Mouse (Mus musculus) left cerebral cortex, adult 11 months (tissue): ENCODE measurements at regions not wholly inside any gene's neighbourhood (a gene's known extent, or its start where the extent isn't known, plus 50 kb on each side); places are given as distances from the start of the nearest gene placed in this dataset.

Experiments
- DNase-seq: peaks from one replicate; pipeline ENCODE4 v3.0.0; 2022; ENCODE audit warnings: low spot score

DNA sequence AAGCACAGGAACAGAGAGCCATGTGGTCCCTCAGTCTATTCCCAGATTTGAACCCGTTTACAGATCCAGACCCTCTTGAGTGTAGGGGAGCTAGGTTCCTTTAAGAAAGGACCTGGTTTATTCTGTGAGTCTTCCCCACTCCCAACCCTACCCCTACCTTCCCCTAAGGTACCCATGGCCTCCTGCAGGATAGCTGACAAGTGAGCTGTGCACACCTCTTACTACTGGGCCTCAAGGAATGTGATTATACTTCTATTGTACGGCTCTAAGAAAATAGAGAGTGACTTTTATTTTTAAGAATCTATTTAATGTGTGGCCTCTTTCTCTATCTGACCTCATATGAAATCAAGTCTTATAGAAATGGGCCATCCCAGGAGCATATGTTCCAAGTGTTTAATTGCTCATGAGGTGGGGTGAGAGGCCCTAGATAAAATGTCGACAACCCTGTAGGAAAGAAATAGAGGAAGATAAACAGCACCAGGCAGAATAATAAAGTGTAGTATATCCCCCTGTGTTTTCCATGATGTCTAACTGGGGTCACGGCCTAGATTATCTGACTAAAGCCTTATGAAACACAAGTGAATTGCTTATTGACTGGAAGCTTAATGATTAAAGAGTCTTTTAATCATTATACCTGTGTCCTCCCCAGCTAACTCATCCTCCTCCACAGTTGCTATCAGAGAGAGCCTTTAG, 145.7 kb upstream of the Cdh5 start:
- DNase-seq = no peak

GRCm38 (mm10) chr8:103964293-103964918, 137.0 kb upstream of the Cdh5 start:
- no peak for DNase-seq

- no peak for DNase-seq
Measured at GRCm38 (mm10) chr8:103969929-103970328, 131.5 kb upstream of the Cdh5 start.

DNA sequence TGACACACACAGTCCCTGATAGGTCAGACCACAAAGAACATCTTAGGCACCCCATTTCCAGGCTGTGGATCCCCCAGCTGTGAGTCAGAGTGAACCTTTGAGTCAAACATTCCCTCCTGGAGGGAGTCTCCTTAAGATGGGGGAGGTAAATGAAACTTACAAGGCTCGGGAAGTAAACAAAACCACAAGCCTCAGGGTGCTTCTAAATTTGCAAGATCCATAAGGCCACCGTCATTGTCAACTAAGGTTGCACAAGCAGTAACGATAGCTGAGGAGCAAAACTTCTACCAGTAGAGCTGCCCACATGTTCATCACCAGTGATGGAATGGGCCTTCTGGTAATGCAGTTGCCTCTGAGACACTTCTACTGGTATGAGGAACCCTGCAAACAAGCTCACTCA, 130.9 kb upstream of the Cdh5 start:
- no peak for DNase-seq

GRCm38 (mm10) chr8:103970966-103971365, 130.5 kb upstream of the Cdh5 start:
- no peak for DNase-seq

- DNase-seq = no peak
Measured at GRCm38 (mm10) chr8:103976488-103976887, 124.9 kb upstream of the Cdh5 start.

DNA sequence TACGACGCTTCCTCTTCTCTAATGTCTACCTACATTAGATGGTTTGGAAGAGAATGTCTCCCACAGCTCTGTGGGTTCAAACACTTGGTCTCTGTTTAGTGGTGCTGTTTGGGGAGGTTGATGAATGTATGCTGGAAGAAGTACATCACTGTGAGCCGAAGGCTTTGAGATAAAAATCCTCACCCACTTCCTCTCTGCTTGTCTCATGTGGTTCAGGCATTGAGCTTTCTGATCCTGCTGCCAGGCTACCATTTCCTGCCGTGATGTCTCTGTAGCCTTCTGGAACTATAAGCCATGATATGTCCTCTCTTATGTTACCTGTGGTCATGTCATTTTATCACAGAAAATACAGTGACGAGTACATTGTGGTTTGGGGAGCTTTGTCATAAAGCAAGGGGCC, 122.5 kb upstream of the Cdh5 start:
- no peak for DNase-seq

GRCm38 (mm10) chr8:103983860-103984594, 117.4 kb upstream of the Cdh5 start:
- no peak for DNase-seq

- no peak for DNase-seq
Measured at GRCm38 (mm10) chr8:103985640-103986039, 115.8 kb upstream of the Cdh5 start.

DNA sequence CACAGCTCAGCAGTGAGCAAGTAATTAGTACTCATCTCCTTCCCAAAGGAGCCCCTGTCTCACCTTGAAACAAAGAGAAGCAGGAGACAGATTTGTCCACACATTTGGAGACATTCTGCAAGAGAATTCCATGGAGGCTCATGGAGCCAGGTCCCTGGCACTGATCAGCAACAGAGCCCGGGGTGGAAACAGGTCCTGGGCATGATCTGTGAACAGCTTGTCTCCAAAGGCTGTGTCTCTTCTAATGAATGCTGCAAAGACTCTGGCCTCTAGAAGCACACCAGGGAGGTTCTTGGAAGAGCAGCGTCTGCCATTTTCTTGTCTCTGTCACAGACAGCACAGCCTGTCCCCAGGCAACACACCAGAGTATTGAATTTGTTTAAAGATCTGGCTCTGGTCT, 107.5 kb upstream of the Cdh5 start:
- DNase-seq = no peak

DNA sequence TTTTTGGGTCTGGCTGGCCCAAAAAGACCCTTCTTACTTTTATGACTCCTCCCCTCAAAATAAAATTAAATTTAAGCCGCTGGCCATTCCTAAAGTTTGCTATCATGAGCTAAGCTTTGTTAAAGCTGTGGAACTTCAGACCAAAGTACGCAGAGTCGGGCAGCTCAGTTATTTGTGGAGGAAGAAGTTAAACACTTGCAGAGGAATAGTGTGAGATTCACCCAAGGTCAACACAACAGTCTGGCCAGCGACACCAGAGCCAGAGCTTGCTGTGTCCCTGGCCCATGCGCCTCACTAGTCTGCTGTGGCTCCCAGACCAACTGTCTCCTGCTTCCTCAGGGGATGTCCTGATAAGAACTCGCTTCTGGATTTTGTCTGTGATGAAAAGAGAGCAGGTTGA, 103.3 kb upstream of the Cdh5 start:
- no peak for DNase-seq

- no peak for DNase-seq
Measured at GRCm38 (mm10) chr8:104007209-104007608, 94.2 kb upstream of the Cdh5 start.

- DNase-seq = no peak
Measured at GRCm38 (mm10) chr8:104008756-104009155, 92.7 kb upstream of the Cdh5 start.

DNA sequence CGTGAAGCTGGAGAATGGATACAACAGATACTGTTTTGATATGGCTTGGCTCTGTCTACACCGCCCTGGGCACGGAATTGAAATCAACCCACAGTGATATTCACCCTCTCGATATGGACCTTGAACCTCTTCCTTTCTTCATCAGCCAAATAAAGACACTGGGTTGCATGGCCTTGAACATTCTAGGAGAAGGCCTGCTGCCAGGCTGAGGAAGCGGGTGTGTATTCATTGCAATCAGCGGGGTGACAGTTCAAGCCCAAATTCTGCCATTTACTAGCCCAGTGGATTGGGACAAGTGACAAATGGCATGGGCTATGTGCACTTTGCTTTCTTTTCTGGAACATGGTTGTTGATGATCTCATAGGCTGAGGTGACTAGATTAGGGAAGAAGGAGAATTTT, 92.1 kb upstream of the Cdh5 start:
- no peak for DNase-seq

- no peak for DNase-seq
Measured at GRCm38 (mm10) chr8:104022231-104022630, 79.2 kb upstream of the Cdh5 start.

GRCm38 (mm10) chr8:104022691-104023509, 78.5 kb upstream of the Cdh5 start:
- DNase-seq = no peak

DNA sequence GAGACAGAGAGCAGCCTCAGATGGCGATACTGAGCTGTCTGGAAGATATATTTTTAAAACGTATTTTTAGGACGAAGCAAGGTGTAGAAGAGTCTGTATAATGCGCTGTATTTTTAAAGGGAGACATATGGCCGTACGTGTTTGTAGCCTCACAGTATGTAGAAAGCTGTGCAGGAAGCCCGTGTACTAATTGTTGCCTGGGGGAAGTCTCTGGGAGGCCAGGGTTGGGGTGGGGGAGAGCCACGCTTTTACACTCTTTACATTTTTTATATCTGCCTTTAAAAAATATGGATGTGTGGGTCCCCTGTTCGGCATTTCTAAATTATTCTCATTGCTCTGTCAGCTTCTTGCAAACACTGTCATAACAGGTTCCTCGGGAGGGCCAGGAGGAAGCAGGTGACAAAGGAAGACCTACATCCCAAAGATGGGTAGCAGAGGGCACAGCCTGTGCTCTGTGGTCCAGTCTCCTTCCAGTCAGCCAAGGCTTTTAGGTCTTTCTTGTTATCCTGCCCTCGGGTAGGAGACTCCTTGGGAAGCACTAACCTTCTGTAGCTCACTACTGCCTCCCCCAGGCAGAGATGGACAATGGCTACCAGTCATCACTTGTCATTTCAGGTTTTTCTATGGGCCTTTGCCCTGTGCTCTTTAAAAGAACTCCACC, 74.1 kb upstream of the Cdh5 start:
- no peak for DNase-seq

DNA sequence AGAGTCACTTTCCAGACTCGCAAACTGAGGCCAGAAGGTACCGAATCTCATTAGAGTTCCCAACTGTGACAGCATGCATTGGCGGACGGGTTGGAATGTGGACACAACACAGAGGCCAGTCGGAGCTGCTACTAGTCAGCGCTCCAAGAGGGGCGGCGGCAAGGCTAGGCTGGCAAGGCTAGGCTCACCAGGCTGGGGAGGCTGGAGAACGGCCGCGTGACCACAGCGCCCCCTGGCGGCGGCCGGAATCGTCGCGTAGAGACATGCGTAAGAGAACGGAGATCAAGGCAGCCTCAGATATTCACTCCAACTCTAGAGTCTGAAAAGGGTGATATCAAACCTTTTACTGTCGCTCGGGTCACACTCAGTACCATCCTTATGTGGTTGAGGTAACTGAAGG, 72.8 kb upstream of the Cdh5 start:
- DNase-seq = peak; percentile 61

DNA sequence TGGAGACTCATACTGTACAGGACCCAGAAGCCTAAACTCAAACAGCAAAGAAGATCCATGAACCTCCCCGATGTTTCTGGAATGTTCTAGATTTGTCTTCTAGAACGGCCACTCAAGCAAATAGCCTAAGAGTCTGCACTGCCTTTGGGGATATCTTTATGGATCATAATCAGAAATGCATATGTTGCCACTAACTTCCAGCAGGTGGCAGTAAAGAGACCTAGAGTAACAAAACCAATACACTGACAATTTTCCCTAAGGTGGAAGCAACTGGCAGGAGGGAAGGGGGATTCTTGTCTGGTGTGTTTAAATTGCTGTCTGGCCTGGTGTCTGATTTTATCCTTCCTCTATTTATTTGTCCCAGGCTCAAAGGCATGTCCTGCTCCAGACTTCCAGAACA, 69.2 kb upstream of the Cdh5 start:
- DNase-seq = no peak

DNA sequence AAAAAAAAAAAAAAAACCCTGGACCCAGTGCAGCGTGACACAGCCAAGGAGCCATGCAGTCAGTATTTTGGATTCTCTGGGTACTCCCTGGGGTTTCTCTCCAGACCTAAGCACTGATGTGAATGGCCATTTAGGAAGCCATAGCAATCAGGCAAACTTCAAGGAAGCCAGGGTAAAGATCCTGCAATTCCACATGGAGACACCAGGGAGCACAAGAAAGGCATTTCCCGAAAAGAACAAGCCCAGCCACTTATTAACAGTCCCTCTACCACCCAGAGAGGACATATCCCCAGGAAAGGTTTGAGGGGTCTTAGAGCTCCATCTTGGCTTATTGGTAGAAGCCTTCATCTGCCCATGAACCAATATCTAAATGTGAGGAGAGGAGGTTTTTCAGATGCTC, 68.3 kb upstream of the Cdh5 start:
- DNase-seq = no peak

DNA sequence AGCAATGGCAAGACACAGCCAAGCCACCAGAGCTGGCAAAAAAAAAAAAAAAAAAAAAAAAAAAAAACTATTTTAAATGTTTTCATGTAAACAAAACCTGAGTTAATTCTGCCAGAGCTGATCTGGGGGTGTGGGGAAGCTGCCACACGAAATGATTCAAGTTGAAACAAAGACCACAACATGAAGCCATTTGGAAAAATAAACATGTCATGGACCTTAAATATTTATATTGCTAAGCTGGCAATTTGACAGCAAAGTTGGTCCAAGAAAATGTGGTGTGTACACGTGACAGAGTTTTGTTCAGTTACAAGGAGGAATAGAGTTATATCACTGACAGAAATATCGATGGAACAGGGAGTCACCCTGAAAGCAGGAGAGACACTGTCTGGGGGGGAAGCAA, 67.1 kb upstream of the Cdh5 start:
- no peak for DNase-seq
